Mouse (Mus musculus) left cerebral cortex, postnatal 14 days (tissue): ENCODE data around the gene Dnttip1. TPM values are rescaled to one million over a fixed set of nuclear protein-coding genes. Genes with fewer than 3 reads are reported as not detected.

Experiments
- DNase-seq, 2 experiments: peaks; one replicate each; pipeline ENCODE4 v3.0.0; 2021 to 2022; ENCODE audit warnings: low spot score in 2 of 2, mixed read lengths in 1 of 2
- intact Hi-C: fragments of 180-260 bp; cut with DNase I; formaldehyde crosslinking; loops from one replicate; pipeline ENCODE4 v1.15.1; 2025
- total RNA-seq, 2 experiments: library from RNA; stranded (reverse); gene quantifications; 2 replicates each; pipeline ENCODE4 v1.2.3; 2021

Gene Dnttip1
- total RNA-seq, 2 experiments from 2014 or later, result 32.8 to 35.6 TPM

DNA sequence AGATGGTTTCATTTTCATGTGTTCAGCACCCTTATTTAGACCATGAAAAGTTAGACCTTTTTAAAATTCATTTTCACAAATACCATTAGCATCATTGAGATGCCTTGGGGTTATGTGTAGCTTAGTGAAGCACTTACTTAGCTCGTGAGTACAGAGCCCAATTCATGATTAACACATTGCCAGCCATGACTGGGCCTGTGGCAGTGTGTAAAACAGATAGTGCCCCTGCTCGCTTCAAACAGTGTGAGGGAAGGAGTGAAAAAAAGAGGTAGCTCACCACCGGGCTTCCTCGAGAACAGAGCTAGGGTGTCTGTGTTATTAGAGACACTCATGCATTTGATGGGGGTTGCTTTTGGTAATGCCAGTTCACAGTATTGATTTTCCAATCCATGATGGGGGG is 2.4 kb downstream of the Dnttip1 start:
- intact Hi-C loops, result no loop called here
- DNase-seq, result no peak

DNA sequence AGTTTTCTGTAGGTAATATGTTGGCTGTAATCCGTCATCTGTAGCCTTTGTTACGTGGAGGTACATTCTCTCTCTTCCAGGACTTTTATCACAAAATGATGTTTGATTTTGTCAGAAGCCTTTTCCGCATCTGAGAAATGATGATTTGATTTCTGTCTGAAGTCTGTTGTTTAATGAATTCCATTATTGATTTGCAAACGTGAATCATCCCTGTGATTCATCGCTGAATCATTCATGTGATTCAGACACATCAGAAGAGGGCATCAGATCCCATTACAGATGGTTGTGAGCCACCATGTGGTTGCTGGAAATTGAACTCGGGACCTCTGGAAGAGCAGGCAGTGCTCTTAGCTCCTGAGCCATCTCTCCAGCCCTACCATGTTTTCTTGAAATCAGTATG is 3.2 kb downstream of the Dnttip1 start:
- intact Hi-C loops, result no loop called here
- no peak for DNase-seq

DNA sequence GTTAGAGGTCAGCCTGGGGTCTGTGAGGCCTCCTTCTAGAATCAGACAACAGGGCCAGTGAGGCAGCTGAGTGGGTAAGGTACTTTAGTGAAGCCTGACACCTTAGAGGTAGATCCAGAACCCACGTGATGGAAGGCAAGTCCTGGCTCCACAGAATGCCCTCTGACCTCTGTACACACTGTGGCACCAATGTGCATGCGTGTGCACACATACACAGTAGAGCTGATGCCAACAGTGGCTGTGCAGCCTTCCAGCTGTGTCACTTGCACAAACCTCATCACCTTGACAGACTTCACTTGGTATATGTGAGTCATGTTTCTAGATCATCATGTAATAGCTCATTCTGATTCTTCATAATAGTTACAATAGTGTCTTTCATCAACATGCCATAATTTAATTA is 6.7 kb downstream of the Dnttip1 start:
- intact Hi-C loops, result no loop called here
- no peak for DNase-seq

DNA sequence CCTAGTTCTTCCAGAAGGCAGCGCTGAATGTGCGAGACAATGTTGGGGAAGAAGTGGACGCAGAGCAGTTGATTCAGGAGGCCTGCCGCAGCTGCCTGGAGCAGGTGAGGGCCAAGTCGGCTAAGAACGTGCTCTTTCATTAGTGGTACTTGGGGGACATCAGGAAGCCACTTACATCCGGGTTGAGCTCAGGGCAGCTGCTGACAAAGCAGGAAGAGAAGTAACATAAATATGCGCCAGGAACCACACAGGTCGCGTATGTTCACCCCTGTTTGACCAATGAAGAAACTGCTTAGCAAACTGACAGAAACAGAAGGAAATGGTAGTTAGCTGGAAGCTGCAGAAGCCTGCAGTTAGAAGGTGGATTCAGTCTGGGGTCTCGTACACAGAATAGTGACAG is 8.3 kb downstream of the Dnttip1 start:
- no peak for DNase-seq
- intact Hi-C loops, result no loop called here

DNA sequence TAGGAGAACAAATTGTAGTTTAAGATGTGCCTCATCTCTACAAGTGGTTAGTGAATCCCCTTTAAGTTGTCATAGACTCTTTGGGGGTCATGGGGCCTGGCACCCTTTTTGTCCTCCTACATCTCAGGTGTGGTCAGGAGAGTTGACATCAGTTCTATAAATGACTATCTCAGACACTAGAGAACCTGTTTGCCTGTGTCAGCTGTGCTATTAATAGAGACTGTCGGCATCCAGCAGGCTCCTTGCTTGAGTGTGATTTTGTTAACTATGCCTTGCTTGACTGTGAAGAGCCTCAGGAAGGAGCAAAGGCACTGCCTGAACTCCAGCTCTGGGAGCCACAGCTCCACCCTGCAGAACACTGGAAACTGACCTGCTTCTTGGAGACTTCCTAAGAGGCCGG is 9.0 kb downstream of the Dnttip1 start:
- DNase-seq, result no peak
- intact Hi-C loops, result no loop called here

DNA sequence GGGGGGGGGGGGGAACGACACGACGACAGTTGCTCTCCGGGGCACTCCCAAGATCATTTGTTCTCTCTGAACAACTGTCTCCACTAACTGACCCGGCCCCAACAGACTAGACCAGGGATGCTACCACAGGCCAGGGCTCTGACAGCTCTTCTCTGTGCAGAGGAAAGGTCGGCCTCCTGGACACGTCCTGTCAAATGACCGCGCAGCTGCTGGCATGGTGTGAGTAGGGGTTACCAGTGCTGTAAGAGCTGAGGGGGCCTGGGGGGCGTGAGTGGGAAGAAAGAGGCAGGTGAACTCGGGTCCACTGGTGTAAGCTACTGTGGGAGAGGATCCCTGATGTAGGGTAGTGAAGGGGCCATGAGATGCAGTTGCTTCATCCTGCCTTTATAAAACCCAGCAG is 12.1 kb downstream of the Dnttip1 start:
- intact Hi-C loops, result no loop called here
- no peak for DNase-seq

DNA sequence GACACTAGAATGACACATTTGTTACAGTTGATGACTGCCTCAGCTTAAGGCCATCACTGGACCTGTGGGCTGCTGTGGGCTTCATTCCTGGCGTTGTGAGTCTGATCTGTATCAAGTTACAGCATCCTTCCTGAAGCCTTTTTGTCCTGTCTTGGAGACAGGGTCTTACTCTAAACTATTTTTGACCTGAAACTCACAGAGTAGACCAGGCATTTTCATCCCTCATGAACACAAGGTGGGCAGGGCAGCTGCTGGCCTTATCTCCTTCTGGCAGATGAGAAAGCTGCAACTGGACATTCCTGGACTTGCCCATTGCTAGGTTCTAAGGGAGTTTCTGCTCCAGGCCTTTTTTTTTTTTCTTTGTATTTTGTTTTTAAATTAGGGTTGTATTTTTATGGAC is 12.9 kb downstream of the Dnttip1 start:
- intact Hi-C loops, result no loop called here
- DNase-seq, result no peak

DNA sequence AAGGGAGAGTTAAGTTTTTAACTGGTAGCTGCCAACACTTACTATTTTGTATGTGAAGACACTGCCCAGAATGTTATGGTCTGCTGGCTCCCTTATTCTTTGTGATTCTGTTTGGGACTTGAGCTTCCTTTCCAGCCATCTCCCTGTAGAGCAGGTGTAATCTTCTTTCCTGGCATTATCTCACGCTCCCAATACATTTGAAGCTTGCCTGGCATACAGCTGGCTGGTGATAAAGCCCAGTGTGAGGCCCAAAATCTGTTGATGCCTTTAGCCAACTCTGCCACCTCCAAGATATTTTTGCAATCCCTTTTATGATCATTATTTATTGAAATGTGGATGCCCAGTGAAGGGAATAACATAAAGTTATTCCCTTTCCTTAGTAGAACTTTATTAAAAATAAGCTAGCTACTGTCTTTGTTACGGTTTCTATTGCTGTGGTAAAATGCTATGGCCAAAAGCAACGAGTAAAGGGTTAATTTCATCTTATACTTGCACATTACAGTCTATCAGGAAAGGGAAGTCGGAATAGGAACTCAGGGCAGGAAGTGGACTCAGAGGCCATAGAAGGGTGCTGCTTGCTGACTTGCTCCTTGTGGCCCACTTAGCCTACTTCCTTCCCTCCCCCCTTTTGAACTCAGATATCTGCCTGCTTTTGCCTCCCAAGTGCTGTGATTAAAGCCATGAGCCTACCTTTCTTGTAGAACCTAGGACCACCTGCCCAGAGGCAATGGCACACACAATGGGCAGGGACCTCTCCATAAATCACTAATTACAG is 14.5 kb downstream of the Dnttip1 start:
- intact Hi-C loops, result no loop called here

DNA sequence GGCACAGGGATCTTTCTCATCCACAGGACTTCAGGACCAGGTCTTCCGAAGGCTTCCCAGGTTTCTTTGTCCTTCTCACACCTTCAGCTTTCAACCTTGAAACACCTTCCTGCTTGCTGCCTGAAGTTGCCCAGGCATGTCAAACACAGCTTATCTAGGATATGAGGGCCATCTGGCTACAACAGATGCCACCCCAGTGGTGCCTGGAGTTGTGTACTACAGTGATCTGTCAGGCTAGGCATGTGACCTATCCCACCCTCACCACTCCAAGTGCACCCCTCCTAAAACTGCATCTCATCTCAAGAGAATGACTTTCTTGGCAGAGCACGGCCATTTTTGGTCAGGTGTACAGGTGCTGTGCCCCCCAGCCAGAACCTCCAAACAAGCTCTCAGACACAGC is 15.7 kb downstream of the Dnttip1 start:
- no peak for DNase-seq

More for the DNA sequence above, 14.5 kb downstream of the Dnttip1 start:
- DNase-seq, result no peak

DNA sequence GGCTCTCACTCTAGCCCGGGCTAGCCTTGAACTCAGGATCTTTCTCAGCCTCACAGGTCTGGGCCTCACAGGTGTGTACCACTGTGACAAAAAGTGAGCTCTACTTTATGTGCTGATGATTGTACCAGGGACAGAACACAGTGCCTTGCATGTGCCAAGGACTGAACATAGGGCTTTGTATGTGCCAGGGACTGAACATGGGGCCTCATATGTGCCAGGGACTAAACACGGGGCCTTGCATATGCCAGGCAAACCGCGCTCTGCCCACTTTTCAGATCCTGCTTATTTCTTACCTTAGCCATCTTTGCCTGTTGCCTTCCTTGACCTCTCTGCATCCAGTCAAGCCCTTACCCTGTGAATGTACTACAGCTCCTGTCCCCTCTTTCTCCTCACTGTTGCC is 16.2 kb downstream of the Dnttip1 start:
- intact Hi-C loops, result no loop called here
- DNase-seq, result no peak

More for the DNA sequence above, 15.7 kb downstream of the Dnttip1 start:
- intact Hi-C loops, result no loop called here

DNA sequence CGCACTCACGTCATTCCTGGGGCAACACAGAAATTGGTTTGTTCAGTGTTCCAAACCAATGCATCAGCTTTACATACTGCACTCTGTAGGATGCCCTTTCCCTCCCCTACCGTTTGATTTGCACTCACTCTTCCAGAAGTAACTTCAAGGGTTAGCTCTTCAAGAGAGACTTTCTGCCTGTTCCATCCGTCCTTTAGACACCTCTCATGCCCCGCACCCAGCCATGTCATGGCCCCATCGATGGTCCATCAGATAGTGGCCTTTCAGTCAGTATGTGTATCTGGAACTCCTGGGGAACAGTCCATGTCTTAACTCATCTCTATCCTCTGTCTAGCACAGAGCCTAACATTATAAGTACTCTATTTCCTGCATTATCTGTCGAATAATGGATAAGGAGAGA is 16.8 kb downstream of the Dnttip1 start:
- no peak for DNase-seq
- intact Hi-C loops, result no loop called here

DNA sequence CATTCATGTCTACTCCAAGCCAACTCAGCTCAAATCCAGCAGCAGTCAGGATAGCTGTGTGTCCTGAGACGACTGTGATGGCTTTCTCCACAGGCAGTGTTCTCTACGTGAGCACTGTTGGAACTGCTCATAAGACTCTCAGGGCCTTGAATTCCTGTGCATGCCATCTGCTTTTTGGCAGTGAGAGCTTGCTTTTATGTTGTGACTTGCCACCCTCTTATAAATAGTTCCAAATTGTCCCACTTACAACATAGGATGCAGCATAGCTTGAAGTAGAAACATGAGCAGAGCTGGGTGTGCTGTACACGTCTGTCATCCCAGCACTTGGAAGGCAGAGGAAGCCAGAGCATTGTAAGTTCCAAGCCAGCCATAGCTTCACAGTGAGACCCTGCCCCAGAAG is 20.1 kb downstream of the Dnttip1 start:
- peak; percentile 51 to 81 for DNase-seq
- intact Hi-C loops, result no loop called here

DNA sequence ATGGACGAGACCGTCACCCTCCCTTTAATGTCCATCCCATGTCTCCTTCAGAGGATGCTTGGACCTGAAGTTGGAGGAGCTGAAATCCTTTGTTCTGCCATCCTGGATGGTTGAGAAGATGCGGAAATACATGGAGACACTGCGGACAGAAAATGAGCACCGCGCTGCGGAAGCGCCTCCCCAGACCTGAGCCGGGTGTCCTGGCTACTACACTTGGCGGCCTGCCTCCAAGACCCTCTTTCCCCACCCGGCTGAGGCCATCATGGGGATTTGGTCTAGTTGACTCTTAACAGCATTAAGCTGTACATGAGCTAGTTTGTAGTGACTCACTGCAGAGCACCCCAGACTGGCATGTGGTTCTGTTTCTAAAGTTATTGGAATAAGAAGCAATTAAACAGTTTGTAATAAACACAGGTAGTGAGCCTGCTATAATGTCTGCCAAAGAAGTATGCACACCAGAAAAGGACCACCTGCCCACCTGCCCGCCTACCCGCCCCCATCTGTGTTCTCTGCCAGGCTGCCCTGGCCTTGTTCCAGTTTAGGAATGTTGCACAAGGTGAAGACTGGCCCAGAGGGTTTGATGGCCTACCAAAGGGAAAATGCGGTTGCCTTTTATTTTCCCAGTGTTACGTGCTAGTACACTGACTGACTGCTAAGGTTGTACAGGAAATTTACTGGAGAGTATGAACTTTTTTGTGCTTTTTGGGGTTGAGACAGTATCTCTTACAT is 22.2 kb downstream of the Dnttip1 start:
- no peak for DNase-seq
- intact Hi-C loops, result no loop called here

DNA sequence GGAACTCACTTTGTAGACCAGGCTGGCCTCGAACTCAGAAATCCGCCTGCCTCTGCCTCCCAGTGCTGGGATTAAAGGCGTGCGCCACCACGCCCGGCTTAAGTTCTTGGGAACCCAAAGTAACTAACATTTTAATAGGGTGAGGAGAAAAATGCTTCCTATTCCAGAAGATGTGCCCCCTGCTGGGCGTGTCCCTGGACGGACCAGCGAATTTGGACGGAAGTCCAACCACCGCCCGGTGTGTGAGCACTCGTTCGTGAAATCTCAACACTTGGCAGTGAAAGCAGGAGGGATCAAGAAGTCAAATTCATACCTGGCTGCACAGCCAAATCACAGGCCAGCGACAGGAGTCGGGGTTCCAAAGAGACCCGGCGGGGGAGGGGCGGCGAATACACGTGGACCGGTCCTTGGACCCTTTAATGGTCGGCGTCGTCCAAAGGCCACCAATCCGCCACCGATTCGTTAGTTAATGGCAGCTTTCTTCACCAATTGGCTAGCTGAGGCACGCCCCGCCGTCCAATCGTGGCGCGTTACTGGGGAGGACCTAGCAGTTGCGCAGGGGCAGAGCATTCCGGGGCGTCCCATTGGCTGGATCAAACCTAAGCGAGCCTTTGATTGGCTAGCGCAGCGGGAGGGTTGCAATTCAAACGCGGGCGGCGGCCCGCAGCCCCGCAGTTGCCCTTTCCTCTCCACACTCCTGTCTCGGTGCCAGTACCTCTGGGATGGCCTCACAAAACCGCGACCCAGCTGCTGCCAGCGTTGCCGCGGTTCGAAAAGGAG is 23.7 kb downstream of the Dnttip1 start, which contains the start of gene Ube2c:
Ube2c (plus strand) TSS at position 641 of the 780 bp plus-strand sequence.
- intact Hi-C loops, result no loop called here
- DNase-seq, result peak; percentile 99

DNA sequence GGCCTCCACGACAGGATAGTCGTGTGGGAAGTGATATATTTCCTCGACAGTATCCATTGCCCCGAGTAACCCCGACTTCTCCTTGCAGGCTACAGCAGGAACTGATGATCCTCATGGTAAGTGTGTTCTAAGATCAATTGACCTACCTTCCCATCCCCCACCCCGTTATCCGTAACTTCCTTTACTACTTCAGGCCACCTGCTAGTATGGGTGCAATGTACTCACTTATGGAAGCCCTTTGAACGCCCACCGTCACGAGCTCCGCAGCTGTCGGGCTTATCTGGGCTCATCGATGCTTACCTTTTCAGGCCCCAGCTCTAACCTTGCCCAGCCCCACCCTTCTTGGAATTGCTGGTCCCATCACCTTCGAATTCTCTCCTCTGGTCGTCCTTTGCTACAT is 24.5 kb downstream of the Dnttip1 start:
- intact Hi-C loops, result no loop called here
- DNase-seq, result no peak

DNA sequence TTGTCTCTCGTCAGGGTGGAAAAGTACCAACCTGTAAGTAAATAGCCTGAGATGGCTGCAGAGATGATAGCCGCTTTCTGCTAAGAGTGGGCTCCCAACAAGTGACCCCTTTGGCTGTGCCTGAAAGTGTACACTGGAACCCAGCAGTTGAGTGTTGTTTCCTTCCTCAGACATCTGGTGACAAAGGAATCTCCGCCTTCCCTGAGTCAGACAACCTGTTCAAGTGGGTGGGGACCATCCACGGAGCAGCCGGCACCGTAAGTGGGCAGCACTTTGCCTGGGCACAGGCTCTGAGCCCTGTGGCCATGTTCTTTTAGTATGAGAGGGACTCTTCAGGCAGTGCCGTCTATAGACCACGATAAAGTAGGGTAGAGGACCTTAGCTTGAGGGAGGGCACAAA is 25.3 kb downstream of the Dnttip1 start:
- intact Hi-C loops, result no loop called here

DNA sequence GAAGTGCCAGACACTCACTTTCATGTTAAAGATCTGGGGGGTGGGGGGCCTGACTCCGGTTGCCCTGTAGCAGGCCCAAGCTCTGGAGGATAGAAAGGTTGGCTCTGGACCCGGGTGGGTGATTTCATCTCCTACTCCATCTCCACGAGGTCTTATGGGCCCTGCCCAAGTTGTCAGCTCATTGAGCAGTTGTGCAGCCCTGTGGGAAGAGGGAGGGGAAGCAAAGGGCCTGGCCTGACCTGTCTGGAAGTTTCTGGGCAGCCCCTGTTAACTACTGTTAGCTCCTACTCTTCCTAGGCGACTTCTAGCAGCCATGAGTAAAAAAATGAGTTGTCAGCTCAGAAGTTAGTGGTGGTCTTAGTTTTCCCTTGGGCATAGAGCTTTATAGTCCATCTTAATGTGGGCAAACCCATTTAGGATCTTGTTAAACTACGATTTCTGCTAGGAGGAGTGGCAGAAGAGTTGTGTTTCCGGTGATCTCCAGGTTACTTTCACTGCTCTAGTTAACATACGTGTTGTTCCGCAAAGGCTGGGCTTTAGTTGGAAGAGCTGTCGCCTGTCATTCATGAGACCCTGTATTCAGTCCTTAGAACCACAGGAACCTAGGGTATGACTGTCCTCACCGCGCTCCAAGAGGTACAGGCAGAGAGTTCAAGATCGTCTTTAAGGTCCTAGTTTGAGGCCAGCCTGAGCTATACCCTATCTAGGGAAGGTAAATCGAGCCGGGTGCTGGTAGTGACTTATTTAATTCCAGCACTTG is 27.6 kb downstream of the Dnttip1 start:
- DNase-seq, result no peak
- intact Hi-C loops, result no loop called here

More for the DNA sequence above, 25.3 kb downstream of the Dnttip1 start:
- DNase-seq, result no peak

DNA sequence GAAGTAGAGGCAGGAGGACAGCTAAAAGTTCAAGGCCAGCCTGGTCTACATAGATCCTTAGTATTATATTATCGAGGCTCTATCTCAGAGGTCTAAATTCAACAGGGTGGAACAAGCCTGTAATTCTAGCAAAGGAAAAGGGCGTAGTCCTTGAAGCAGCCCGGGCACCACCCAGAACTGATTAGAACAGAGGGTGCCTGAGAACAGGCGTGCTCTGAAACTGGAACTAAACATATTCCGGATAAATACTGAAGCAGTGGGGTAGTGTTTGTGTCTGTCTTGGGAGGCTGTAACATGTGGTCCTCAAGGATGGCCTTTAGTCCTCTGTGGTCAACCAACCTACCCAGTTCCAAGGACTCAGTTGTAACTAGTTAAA is 28.2 kb downstream of the Dnttip1 start:
- intact Hi-C loops, result no loop called here
- no peak for DNase-seq

DNA sequence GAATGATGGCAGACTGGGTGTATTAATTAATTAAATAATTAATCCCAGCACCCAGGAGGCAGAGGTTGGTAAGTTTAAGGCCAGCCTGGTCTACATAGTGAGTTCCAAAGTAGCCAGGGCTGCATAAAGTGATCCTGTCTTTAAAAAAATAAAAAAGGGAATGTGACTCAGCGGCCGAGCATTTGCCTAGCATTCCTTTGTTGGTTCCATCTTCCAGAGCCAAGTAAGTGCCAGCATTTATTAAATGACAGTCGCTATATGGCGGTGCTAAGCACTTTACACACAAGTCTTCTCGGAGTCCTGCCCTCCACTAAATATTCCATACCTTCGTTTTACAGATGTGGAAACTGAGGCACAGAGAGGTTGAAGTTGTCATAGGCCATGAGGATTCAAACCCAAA is 30.3 kb downstream of the Dnttip1 start:
- no peak for DNase-seq
- intact Hi-C loops, result no loop called here

DNA sequence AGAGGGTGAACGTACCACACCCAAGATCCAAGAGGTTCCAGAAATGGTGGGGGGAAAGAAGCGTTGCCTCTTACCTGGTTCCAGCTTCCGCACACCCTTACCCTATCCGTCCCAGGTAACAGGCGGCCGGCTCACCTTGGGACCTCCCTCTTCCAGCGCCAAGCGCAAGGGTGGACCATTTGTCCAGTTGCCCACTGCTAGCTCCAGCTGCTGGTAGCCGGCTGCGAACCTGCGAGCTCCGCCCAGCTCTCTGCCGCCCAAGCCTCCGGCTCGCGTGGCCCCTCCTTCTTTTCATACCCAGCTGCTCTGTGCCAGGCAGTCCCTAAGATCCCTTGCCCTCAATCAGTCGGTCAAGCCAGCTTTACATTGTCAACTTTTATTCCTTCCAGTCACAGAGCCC is 31.0 kb downstream of the Dnttip1 start:
- DNase-seq, result no peak
- intact Hi-C loops, result no loop called here
